Mouse (Mus musculus): Measurements from ENCODE around the gene Pla2g4b. TPM values are rescaled to one million over a fixed set of nuclear protein-coding genes. Genes with fewer than 3 reads are reported as not detected.
A peak's percentile ranks its signal among the peaks of the same experiment; 100 is the strongest.

The Pla2g4b gene
- polyA plus RNA-seq (2015; fragmentation: Nextera tagmentation; extraction: Ambion mirVana): 3.9 and 4.6 TPM in 2 replicates

GRCm38 (mm10) chr2:120032726-120033467 is at the start of gene Pla2g4b:
Gene Pla2g4b, plus strand, starts transcription at chr2:120033417.
- no peak for ATAC-seq (replicated peaks)
- Histone ChIP-seq H3K36me3 (replicated peaks) (peaks cover 2% of the 10 kb centered on the region; the same call in 1 of the 2 replicates), H3K27me3 (replicated peaks) (no peaks in the 10 kb centered on the region), H3K9ac (no peak within 1 kb of the TSS), H3K27ac (no peak within 1 kb of the TSS), H3K4me1 (peaks cover 13% of the 10 kb centered on the region), H3K4me2 (no peak within 1 kb of the TSS), H3K4me3 (no peak within 1 kb of the TSS), H3K9me3 (no peaks in the 10 kb centered on the region)
- 95% methylated on average over 12 of the region's 12 CpGs for WGBS

GRCm38 (mm10) chr2:119985871-119986270 is 47.3 kb upstream of the Pla2g4b start:
- no peak overlapping the region; the same call in 1 of the 2 replicates for H3K27ac ChIP-seq
- H3K27me3 ChIP-seq (replicated peaks): no peaks in the 10 kb centered on the region
- H3K4me2 ChIP-seq: no peak overlapping the region
- no peak overlapping the region for H3K4me3 ChIP-seq
- H3K4me1 ChIP-seq: no peaks in the 10 kb centered on the region
- H3K9ac ChIP-seq: no peak overlapping the region
- H3K36me3 ChIP-seq (replicated peaks): 0 out of 2 replicates have a peak, but pooled peaks cover 5% of the 10 kb centered on the region
- 66% methylated on average over 8 of the region's 8 CpGs for WGBS
- ATAC-seq (replicated peaks): no peak
- no peaks in the 10 kb centered on the region for H3K9me3 ChIP-seq

GRCm38 (mm10) chr2:119986369-119986768 is 46.8 kb upstream of the Pla2g4b start:
- no peak for ATAC-seq (replicated peaks)
- Histone ChIP-seq H3K36me3 (replicated peaks) (0 out of 2 replicates have a peak, but pooled peaks cover 5% of the 10 kb centered on the region), H3K27ac (no peak overlapping the region; the same call in 1 of the 2 replicates), H3K27me3 (replicated peaks) (no peaks in the 10 kb centered on the region), H3K9ac (no peak overlapping the region), H3K4me2 (no peak overlapping the region), H3K4me1 (no peaks in the 10 kb centered on the region), H3K4me3 (no peak overlapping the region), H3K9me3 (no peaks in the 10 kb centered on the region)
- WGBS: 70% methylated on average over 6 of the region's 6 CpGs

DNA sequence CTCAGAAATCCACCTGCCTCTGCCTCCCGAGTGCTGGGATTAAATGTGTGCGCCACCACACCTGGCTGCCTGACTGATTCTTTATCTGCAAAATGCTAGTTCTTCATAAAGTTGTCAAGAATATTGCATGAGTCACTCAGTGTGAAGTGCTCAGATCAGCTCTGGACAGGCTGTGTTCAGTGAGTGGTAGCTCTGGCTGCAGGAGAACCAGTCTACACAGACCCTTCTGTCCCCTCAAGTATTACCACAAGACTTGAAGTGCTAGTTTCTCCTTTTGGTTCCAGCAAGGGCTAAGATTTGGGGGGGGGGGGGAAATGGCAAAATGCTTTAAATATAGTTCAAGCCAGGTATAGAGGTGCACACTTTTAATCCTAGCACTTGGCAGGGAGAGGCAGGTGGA is 45.8 kb upstream of the Pla2g4b start:
- Histone ChIP-seq H3K4me1 (no peaks in the 10 kb centered on the region), H3K4me3 (no peak overlapping the region), H3K27ac (no peak overlapping the region), H3K9me3 (no peaks in the 10 kb centered on the region), H3K27me3 (replicated peaks) (no peaks in the 10 kb centered on the region), H3K4me2 (no peak overlapping the region), H3K36me3 (replicated peaks) (no peaks in the 10 kb centered on the region), H3K9ac (no peak overlapping the region)
- WGBS: 88% methylated on average over 2 of the region's 2 CpGs
- ATAC-seq (replicated peaks): no peak

DNA sequence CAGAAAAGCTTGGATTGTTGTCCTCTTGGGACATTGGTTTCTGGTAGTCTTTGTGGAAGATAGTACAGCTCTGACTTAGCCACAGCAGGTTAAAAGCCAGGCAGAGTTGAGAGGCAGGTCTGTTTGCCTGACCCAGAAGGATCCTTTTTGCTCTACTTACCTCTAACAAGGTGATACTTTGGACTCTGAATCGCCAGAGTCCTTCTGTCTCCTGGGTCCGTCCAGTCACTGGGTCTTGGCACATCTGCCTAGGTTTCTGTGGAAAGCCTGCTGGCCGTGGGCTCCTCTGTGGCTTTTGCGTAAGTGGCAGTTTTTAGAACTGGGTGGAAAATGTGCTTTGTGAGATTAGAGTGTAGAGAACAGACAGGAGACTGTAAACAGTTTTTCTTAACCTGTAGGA is 44.3 kb upstream of the Pla2g4b start:
- Histone ChIP-seq H3K4me1 (no peaks in the 10 kb centered on the region), H3K4me2 (no peak overlapping the region), H3K4me3 (no peak overlapping the region), H3K27ac (no peak overlapping the region), H3K36me3 (replicated peaks) (no peaks in the 10 kb centered on the region), H3K9me3 (no peaks in the 10 kb centered on the region), H3K27me3 (replicated peaks) (no peaks in the 10 kb centered on the region), H3K9ac (no peak overlapping the region)
- 94% methylated on average over 4 of the region's 4 CpGs for WGBS
- ATAC-seq (replicated peaks): no peak

GRCm38 (mm10) chr2:119990881-119991280 is 42.3 kb upstream of the Pla2g4b start:
- WGBS: 86% methylated on average over 6 of the region's 6 CpGs
- H3K4me3 ChIP-seq: no peak overlapping the region
- no peaks in the 10 kb centered on the region for H3K27me3 ChIP-seq (replicated peaks)
- H3K4me1 ChIP-seq: no peaks in the 10 kb centered on the region
- H3K9me3 ChIP-seq: no peaks in the 10 kb centered on the region
- ATAC-seq (replicated peaks): no peak
- no peak overlapping the region for H3K4me2 ChIP-seq
- no peak overlapping the region for H3K9ac ChIP-seq
- no peak overlapping the region for H3K27ac ChIP-seq
- H3K36me3 ChIP-seq (replicated peaks): no peaks in the 10 kb centered on the region

DNA sequence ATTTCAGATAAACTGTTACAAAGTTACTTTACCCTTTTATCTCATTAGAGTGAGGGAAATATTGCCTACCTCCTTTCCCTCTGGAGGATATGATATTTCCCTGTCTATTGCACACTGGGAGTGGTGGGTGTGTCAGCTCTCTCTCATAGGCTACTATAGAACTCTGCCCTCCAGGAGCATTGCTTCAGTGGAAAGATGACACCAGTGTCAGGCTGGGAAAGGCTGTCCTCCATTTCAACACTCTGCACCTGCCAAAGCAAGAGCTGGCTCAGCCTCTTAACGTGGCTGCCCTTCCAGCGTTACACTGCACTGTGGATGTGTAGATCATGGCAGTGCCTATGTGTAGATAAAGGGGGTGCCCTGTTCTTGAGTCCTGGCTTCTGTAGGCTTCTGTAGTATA is 40.9 kb upstream of the Pla2g4b start:
- Histone ChIP-seq H3K9ac (no peak overlapping the region), H3K4me3 (no peak overlapping the region), H3K4me1 (no peaks in the 10 kb centered on the region), H3K36me3 (replicated peaks) (no peaks in the 10 kb centered on the region), H3K4me2 (no peak overlapping the region), H3K27ac (no peak overlapping the region), H3K27me3 (replicated peaks) (no peaks in the 10 kb centered on the region), H3K9me3 (no peaks in the 10 kb centered on the region)
- ATAC-seq (replicated peaks): no peak
- 87% methylated on average over 2 of the region's 2 CpGs for WGBS

GRCm38 (mm10) chr2:119993515-119993914 is 39.7 kb upstream of the Pla2g4b start:
- no peak overlapping the region for H3K27ac ChIP-seq
- H3K4me2 ChIP-seq: no peak overlapping the region
- H3K36me3 ChIP-seq (replicated peaks): no peaks in the 10 kb centered on the region
- WGBS: 43% methylated on average over 2 of the region's 2 CpGs
- no peak overlapping the region for H3K4me3 ChIP-seq
- no peaks in the 10 kb centered on the region for H3K4me1 ChIP-seq
- no peaks in the 10 kb centered on the region for H3K27me3 ChIP-seq (replicated peaks)
- no peak for ATAC-seq (replicated peaks)
- H3K9ac ChIP-seq: no peak overlapping the region
- H3K9me3 ChIP-seq: no peaks in the 10 kb centered on the region

DNA sequence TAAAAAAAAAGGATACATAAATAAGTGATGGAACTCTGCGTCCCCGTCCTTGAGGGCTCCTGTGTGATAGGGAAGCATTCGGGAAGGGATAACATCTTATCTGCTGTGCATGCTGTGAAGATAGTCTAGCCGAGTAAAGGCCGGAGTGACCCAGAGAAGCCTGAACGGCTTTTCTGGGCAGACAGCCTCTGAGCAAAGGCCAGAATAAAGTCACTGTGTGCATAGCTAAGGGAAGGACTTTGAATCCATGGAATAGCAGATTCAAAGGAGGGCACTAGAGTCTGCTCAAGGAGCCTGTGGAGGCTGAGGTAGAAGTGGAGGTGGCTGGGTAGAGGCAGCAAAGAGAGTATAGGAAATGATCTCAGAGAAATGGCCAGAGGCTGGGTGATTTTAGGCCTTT is 38.4 kb upstream of the Pla2g4b start:
- H3K4me1 ChIP-seq: no peaks in the 10 kb centered on the region
- no peak overlapping the region for H3K4me3 ChIP-seq
- H3K36me3 ChIP-seq (replicated peaks): no peaks in the 10 kb centered on the region
- no peak overlapping the region for H3K9ac ChIP-seq
- H3K27me3 ChIP-seq (replicated peaks): no peaks in the 10 kb centered on the region
- no peak overlapping the region for H3K4me2 ChIP-seq
- H3K9me3 ChIP-seq: no peaks in the 10 kb centered on the region
- ATAC-seq (replicated peaks): no peak
- WGBS: 85% methylated on average over 6 of the region's 6 CpGs
- no peak overlapping the region for H3K27ac ChIP-seq

DNA sequence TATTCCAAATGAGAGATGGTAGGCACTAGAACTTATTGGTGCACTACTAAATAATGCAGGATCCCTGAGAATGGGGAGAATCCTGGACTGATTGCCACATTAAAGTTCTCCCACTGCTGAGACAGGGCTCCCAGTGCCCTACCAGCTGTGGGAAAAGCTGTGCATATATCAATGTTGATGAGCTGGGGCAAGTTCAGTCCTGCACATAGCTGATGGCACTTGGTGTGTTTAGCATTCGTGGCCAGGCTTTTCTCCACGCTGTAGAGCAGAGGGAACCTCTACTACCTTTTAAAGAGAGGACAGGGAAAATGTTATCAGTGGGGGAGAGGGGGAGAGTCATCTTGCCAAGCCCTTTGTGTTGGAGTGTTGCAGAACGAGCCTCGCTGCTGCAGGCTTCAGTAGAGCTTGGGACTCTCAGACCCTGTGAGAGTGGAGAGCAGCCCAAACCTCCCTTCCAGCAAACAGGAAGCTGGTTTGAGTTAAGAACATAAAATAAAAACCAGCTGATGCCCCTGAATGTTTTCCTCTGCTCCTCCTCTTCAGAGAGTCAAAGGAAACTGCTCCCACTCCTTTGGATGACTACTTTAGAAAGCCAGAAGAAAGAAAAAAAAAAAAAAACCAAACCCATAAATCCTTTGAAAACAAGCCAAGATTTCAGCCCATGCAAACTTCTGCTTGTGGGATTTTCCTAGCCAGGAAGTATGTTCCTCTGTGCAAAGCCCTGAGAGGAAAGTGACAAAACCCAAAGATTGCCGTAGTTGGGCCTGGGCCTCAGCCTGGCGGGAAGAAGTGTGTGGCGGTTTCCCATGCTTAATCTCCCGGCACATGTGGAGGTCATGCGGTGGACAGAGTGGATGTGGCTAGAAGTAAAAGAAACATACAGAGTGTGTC is 37.6 kb upstream of the Pla2g4b start:
- ATAC-seq (replicated peaks): no peak
- no peaks in the 10 kb centered on the region for H3K4me1 ChIP-seq
- H3K9ac ChIP-seq: no peak overlapping the region
- H3K4me3 ChIP-seq: no peak overlapping the region
- H3K4me2 ChIP-seq: no peak overlapping the region
- H3K27me3 ChIP-seq (replicated peaks): no peaks in the 10 kb centered on the region
- H3K9me3 ChIP-seq: no peaks in the 10 kb centered on the region
- peak overlapping the region; percentile 34; the same call in 1 of the 2 replicates for H3K27ac ChIP-seq
- no peaks in the 10 kb centered on the region for H3K36me3 ChIP-seq (replicated peaks)
- WGBS: 68% methylated on average over 9 of the region's 9 CpGs

- no peak overlapping the region for H3K4me2 ChIP-seq
- ATAC-seq (replicated peaks): no peak
- H3K9ac ChIP-seq: no peak overlapping the region
- WGBS: 90% methylated on average over 4 of the region's 4 CpGs
- no peak overlapping the region for H3K4me3 ChIP-seq
- H3K27me3 ChIP-seq (replicated peaks): no peaks in the 10 kb centered on the region
- no peaks in the 10 kb centered on the region for H3K36me3 ChIP-seq (replicated peaks)
- H3K27ac ChIP-seq: no peak overlapping the region
- H3K4me1 ChIP-seq: no peaks in the 10 kb centered on the region
- no peaks in the 10 kb centered on the region for H3K9me3 ChIP-seq
These were observed 35.9 kb upstream of the Pla2g4b start for GRCm38 (mm10) chr2:119997354-119997753.

- WGBS: 99% methylated on average over 2 of the region's 2 CpGs
- no peak overlapping the region for H3K4me2 ChIP-seq
- ATAC-seq (replicated peaks): no peak
These were observed 33.5 kb upstream of the Pla2g4b start for GRCm38 (mm10) chr2:119999731-120000130.

More at GRCm38 (mm10) chr2:119999731-120000130, 33.5 kb upstream of the Pla2g4b start:
- no peak overlapping the region for H3K9ac ChIP-seq
- H3K9me3 ChIP-seq: no peaks in the 10 kb centered on the region
- H3K4me1 ChIP-seq: no peaks in the 10 kb centered on the region
- no peaks in the 10 kb centered on the region for H3K27me3 ChIP-seq (replicated peaks)
- H3K27ac ChIP-seq: no peak overlapping the region
- no peaks in the 10 kb centered on the region for H3K36me3 ChIP-seq (replicated peaks)
- no peak overlapping the region for H3K4me3 ChIP-seq
